Mouse (Mus musculus) adrenal gland, postnatal 4 days (tissue): ENCODE results near the gene 1600012H06Rik. TPM values are rescaled to one million over a fixed set of nuclear protein-coding genes. Genes with fewer than 3 reads are reported as not detected.
"Not testable (repeated sequence)": the region's sequence is repeated elsewhere in the genome, so short reads cannot be mapped to it uniquely, and the experiment has no call there.

Source experiments
- DNase-seq, 2 experiments: peaks; one replicate each; pipeline ENCODE4 v3.0.0; 2021 to 2022; ENCODE audit warnings: low spot score in 2 of 2, mixed read lengths in 2 of 2
- total RNA-seq, 2 experiments: library from RNA; stranded (reverse); gene quantifications; 2 replicates each; pipeline ENCODE4 v1.2.3; 2021

The 1600012H06Rik gene
- total RNA-seq, 2 experiments from 2014 or later, result 37.3 to 39.5 TPM

DNA sequence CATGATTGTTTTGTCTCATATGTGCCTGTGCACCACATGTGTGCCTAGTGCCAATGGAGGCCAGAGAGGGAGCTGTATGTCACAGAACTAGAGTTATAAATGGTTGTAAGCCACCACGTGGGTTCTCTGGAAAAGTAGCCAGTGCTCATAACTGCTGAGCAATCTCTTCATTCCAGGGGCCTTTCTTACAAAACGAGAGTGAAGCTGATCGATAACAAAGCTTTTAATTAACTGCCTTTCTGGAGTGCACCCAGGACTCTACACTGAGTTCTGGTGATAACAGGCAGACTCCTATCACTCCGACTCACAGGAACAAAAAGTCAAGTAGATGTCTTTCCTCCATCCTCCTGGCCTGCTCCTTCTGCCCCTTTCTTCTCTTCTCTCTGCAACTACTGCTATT is 57.1 kb downstream of the 1600012H06Rik start:
- not testable (repeated sequence) for DNase-seq

DNA sequence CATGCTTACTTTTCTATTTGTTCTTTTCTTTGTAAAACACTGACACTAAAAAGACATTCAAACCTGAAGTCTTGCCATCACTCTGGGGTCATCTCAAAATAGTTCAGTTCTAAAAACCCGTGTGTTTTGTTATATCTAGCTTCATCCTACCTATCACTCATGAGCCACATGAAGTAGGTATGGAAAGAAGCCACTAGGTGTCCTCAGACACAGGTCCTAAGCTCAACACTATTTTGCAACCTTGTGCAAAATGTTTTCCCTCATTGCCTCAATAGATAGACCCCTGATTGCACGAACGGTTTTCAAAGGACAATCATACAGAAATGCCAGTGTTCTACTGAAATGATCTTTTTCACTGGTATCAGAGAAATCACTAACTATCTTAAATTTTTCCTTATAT is 66.1 kb downstream of the 1600012H06Rik start:
- DNase-seq, result not testable (repeated sequence)

Other genes with a start within 250 kb of the 1600012H06Rik start
- 10 to 100 TPM; 25.5 to 29.2 TPM for gene Thbs2, start 248.9 kb upstream of the 1600012H06Rik start, total RNA-seq
- 1 to 10 TPM; 7.2 to 9.2 TPM for gene Wdr27, start within 50 bp of the 1600012H06Rik start, total RNA-seq
- 10 to 100 TPM; 76.9 to 81.2 TPM for gene Phf10, start 18.1 kb downstream of the 1600012H06Rik start, total RNA-seq
- gene 9030025P20Rik, start 35.3 kb downstream of the 1600012H06Rik start, total RNA-seq, result 10 to 100 TPM; 10.4 to 12.2 TPM
- not detected for gene Gm3417, start 35.6 kb downstream of the 1600012H06Rik start, total RNA-seq
- gene Gm3435, start 67.0 kb downstream of the 1600012H06Rik start, total RNA-seq, result 1 to 10 TPM; 6.7 to 9.4 TPM
- 10 to 100 TPM; 91.8 to 93.3 TPM for gene Ermard, start 98.0 kb downstream of the 1600012H06Rik start, total RNA-seq
- gene Tcte3, start 98.3 kb downstream of the 1600012H06Rik start, total RNA-seq, result 1 to 10 TPM; 5.3 to 6.7 TPM
- 1 to 10 TPM; 8.4 to 8.8 TPM for gene Gm3448, start 98.4 kb downstream of the 1600012H06Rik start, total RNA-seq